Mouse (Mus musculus): ENCODE data around the gene 0610030E20Rik.

DNA sequence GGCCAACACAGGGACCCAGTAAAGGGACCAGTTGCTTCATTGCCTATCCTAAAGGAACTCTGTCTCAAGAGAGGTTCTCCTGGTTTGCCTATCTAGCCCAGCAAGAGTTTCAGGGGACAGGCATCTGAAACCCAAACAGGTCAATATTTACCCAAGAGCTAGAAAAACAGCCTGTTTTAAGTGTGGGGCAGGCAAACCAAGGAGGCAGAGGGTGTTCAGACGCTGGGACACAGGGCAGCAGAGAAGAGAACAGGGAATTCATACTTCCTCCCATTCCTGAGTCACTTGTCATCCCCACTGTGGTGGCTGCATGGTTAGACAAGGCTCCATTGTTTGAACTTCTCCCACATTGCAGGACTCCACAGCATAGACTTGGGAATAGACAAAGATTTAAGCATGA lies 24.5 kb downstream of the 0610030E20Rik start:
- no peak for TF ChIP-seq POLR2A (IDR thresholded peaks at IDR 0.05; ENCODE audit: insufficient read depth, low read depth, low read length)
- TF ChIP-seq EP300 (IDR thresholded peaks at IDR 0.05; ENCODE audit: insufficient read depth, low read depth, low read length): no peak

Measured in heart, adult 2 months (tissue).